Mouse (Mus musculus) R1 (cell line): ENCODE measurements at regions not wholly inside any gene's neighbourhood (a gene's known extent, or its start where the extent isn't known, plus 50 kb on each side); places are given as distances from the start of the nearest gene placed in this dataset.
"Not testable (repeated sequence)": the region's sequence is repeated elsewhere in the genome, so short reads cannot be mapped to it uniquely, and the experiment has no call there.

Source experiments
- DNase-seq: peaks from one replicate; pipeline ENCODE4 v3.0.0-alpha.2; 2018; ENCODE audit warnings: low read depth, low spot score

DNA sequence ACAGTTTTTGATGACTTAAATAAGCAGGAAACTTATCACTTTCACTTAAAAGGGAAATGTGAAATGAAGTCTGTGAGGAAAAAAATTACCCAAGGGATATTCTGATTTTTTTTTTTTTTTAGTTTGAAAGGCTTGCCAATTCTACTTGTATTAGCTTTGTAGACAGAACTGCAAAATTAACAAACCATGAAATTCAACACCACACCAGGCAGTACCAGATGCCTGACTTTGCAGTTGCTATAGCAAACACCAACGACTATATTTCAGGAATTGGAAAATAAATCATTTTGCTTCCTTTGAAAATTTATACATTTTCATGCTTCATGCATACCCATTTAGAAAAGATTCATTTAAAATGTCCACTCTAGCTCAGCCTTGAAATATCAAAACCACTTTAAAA lies 1206.6 kb downstream of the Grik2 start:
- DNase-seq, result no peak

DNA sequence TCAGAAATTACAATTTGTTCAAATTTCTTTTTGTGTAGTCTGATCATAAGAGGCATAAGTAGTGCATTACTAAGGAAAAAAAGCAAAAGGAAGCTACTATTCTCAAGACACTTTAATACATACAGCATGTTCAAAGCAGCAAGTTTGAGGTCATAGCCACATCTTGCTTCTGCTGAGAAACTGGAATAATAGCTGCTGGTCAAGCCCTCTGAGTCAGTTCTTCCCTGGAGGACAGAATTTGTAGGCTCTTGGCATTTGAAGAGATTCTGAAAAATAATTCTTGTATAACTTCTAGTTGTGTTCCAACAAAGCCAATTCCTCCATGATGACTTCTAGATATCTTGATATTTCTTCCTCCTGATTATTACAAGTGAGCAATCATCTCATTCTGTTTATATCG lies 1207.5 kb downstream of the Grik2 start:
- DNase-seq, result no peak

DNA sequence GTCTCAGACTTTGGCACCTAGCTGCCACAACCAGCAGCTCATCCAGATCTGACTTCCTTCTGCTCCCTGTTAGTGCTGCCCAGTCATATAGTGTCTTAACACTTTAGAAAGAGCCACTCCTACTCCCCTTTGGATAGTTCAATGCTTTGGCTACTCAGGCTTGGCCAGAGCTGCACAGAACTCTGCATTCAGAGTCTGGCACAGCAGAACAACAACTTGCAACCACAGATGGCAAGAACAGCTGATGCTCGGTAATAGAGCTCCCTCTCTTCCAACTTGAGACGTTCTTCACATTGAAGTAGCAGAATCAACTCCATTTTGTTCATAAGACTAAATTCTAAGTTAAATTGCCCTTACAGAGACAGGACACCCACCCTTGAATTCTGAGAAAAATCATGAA lies 1216.0 kb downstream of the Grik2 start:
- no peak for DNase-seq

DNA sequence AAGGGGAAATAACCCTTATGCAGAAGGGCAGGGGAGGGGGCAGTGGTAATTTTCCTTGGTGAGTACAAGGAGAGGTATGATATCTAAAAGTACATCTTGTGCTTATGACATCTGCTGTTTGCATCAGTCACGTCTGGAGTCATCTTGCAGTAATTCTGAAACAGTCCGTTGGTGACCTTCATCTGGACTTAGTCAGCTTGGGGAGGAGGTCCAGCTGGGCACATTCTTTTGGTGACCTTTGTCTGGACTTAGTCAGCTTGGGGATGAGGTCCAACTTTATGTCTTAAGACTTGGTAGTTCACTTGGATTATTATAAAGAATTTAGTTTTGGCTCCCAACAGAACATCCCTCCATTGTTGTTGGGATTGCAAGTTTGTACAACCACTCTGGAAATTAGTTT lies 1238.8 kb downstream of the Grik2 start:
- not testable (repeated sequence) for DNase-seq

DNA sequence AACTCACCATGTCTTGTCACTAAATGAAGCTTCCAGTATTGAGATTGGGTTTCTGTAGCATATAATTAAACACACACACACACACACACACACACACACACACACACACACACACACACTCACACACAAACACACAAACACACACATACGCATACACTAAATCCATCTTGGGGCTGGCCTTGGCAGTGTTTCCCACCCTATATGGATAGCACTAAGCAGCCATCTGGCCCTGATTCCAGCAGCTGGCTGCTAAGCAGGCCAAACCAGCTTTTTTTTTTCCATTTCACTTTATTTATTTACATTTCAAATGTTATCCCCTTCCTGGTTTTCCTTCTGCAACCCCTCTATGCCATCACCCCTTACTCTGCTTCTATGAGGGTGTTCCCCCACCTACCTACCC lies 1266.3 kb downstream of the Grik2 start:
- DNase-seq, result no peak

DNA sequence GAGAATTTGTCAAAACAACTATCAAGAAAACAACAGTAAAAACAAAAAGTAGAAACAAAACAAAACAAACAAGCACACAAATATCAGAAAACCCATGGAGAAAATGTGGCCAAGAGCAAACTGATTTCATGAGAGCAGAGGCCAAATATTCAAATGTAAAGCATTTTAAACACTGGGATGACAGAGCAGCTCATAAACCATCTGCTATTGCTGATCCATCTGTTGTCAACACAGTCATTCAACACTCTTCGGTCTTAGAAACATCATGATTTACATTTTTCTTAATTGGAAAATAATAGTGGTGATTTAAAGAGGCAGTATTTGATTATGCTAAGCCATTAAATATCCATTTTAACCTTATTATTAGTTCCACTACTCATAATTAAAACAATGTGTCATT lies 1315.6 kb downstream of the Grik2 start:
- DNase-seq, result no peak

DNA sequence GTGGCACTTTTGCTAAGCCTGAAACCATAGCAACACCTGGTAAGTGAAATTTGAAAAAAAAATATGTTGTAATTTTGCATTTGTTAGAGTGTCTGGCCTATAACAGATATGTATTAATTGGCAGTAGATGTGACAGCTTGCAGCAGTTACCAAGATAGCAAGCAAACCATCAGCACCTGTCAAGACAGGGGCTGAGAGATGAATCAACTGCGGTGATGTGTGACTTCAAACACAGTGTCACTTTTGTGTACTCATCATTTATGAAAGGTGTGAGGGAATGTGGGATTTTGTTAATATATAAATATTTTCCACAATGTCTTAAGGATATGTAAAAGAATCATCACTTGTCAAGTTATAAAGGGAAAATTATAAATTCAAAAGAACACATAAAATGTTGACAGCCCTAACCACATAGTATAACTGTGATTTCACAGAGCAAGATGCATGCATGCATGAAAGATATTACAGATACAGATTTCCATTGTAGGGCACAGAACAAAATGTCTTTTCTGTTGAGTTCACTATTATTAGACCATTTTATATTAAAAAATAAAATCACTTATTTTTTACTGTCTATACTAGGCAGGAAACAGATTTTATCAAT lies 1344.7 kb downstream of the Grik2 start:
- DNase-seq, result no peak

DNA sequence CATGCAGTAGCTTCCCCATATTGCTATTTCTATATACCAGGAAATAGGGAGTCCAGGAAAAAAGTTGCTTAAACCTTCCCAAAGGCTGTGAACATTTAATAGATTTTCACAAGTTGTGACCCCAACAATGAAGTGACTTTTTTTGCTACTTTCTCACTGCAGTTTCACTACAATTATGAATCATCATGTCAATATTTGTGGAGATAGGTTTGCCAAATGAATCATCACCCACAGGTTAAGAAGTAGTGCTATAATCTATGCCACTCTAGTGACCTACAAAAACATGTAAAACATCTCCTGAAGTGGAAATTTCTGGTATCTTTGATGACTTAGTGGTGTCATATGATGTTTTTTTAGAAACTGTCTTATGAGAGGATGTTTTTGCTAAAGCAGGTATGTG lies 1355.3 kb downstream of the Grik2 start:
- no peak for DNase-seq

DNA sequence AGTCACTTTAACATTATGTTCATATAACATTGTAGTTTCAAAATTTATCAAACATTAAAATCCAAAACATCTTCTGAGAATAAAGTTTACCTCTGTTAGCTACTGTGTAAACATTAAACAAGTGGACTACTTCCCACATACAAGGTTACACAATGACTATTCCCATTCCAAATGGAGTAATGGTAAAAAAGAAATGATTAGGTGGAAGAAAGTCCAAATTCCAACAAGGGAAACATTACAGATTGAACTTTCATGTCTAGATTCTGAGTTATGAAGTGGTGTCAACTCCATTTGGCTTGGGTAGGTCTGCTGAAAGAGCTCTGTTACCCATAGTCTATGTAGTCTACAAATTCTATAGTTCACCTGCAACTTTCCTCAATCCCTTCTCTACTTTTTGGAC lies 1363.1 kb downstream of the Grik2 start:
- no peak for DNase-seq

DNA sequence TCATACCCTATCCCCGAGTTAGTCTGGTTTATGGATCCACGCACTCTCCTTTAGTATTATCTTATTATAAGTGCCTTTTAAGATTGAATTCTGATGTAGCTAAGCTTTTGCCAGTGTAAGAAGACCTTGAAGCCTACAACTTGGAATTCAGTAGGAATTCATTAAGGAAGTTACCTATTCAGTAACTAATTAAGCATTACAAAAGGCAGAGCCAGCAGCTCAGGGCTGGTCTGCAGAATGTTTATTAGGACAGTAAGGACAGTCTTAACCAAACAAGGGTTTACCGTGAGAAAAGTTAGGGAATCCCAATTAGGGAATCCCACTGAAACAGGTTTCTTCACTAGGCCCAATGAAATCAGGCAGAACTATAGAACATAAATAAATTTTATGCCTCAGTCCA lies 1383.5 kb downstream of the Grik2 start:
- peak; percentile 62 for DNase-seq
